Mouse (Mus musculus): ENCODE measurements at regions not wholly inside any gene's neighbourhood (a gene's known extent, or its start where the extent isn't known, plus 50 kb on each side); places are given as distances from the start of the nearest gene placed in this dataset.

DNA sequence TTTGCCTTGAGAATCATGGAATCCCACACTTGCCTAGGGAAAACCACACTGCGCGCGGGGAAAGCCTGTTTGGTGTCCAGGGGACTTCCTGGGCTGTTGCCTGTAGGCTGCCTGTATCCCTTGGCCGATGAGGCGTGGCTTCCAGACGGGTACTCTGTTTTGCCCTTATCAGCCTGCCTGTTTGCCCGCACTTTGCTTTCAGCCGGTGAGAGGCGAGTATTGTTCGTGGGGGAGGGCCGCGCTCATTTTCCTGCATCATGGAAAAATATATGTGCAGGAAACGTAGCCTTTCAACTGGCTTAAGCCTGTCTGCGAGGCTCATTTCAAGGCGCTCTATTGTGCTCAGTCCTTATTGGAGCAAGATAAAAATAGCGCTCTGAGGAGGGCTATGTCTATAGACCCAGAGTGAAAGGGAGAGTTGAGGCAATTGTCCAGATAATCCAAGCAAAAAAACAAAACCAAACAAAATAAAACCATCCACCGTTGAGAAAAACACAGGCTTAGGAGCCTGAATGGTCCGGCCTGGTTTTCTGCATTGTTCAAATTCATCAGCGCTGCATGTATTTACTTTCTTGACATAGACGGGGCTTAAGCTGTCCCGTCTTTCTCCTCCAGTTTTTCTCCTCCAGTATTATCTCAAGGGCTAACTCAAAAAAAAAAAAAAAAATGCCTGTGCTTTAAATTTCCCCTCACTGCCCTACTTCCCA lies 67.9 kb downstream of the Klf5 start:
- no peak for DNase-seq

DNA sequence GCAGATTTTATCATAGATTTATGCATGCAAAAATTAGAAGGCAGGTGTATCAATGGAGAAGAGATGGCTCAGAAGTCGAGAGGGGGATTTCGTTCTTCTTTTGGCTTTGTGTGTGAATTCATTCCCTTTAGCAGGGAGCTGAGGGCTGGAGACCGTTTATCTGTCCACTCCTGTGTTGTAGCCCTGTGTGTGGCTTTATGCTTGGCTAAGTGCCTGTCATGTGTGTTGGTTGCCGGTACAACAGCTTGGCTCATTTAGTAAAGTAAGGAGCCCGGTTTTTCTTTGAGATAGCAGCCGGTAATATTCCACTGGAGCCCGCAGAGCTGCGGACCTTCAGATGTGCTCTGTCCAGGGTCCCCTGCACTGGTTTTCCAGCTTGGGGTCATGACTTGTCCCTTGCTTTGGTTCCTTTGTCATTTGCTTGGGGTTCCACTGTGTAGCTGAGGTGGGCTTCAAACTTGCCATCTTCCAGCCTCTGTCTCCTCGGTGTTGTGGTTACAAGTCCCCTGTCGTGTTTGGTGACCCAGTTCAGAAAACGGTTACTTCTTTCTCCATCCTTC lies 68.6 kb downstream of the Klf5 start:
- no peak for DNase-seq

DNA sequence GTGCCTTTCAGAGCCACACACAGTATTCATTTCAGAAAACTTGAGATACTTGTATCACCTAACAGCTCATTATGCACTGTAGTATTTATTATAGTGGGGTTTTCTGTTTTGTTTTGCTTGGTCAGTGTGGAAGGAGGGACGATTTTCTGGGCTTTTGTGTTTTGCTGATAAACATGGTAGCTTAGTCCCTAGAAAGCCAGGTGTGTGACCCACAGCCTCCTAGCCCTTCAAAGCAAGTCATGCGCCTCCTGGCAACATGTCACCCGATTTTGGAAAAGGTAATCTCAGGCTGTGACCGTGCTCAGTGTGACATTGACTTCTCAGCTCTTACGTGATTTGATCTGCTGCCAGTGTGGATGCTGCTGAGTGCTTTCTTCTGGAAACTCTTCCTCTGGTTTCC lies 70.9 kb downstream of the Klf5 start:
- no peak for DNase-seq

DNA sequence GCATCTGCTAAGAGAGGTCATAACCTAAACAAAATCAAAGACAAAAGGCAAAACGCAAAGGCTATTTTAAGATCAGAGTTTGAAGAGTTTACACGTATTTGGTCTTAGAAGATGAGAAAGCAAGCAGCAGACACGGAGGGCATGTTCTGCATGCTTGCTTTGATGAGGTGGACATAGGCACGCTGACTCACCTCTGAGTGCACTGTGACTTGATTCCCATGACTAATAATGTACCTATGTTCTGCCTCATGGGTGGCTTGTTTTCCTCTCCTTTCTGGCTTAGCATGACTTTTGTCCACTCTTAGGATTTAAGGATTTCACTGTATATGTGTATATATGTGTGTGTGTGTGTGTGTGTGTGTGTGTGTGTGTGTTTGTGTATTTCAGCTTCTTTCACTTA lies 75.2 kb downstream of the Klf5 start:
- no peak for DNase-seq

DNA sequence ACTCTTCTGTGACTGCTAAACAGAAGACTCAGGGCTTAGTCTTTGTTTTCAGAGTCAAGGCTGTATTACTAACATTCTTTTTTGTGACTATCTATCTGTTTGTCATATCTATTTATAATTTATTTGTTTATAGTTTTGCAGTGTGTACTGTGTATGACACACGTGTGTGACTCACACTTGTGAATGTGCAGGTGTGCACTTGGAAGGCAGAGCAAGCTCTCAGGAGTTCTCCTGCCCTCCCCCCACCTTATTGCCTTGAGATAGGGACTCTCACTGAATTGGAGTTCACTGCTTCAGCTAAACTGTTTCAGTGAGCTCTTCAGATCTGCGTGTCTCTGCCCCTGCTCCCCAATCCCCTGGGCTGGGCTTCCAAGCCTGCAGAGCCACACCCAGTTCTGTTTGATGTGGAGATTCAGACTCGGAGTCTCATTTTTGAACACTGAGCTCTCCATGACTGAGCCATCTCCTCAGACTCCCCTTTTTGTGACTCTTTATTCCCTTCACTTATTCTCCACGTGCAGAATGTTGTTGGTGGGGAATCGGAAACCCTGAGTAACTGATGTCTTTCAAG lies 76.6 kb downstream of the Klf5 start:
- DNase-seq, result no peak

DNA sequence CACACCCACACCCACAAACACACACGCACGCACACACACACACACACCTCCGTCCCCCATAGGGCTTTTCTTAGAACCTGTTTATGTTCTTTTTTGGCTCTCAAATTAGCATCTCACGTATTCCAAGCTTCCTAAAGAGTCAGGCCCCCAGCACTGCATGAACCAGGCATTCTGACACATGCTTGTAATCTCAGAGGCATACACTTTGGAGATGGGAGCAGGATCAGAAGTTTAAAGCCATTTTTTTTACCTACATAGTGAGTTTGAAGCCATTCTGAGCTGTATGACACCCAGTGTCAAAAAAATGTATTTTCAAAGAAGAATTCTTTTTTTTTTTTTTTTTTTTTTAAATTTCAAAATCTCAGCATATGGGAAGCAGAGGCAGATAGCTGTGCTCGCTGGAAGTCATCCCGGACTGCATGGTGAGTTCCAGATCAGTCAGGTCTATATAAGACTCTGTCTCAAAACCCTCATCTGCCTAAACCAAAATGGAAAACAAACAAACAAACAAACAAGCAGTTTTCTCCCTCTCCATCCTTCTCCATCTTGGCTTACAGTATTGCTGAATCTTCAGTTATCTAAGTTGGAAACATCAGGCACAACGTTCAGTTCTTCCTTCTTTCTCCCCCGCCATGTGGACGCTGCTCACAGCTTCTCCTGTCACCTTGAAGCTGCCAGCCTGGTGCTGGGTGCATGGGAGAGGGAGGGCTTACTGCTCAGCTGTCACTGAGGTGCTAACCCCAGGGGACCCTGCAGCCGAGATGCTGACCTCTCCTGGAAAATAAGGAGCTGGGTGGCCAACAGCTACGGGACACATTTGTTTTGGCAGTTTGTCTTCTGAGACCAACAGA lies 78.4 kb downstream of the Klf5 start:
- DNase-seq, result no peak

DNA sequence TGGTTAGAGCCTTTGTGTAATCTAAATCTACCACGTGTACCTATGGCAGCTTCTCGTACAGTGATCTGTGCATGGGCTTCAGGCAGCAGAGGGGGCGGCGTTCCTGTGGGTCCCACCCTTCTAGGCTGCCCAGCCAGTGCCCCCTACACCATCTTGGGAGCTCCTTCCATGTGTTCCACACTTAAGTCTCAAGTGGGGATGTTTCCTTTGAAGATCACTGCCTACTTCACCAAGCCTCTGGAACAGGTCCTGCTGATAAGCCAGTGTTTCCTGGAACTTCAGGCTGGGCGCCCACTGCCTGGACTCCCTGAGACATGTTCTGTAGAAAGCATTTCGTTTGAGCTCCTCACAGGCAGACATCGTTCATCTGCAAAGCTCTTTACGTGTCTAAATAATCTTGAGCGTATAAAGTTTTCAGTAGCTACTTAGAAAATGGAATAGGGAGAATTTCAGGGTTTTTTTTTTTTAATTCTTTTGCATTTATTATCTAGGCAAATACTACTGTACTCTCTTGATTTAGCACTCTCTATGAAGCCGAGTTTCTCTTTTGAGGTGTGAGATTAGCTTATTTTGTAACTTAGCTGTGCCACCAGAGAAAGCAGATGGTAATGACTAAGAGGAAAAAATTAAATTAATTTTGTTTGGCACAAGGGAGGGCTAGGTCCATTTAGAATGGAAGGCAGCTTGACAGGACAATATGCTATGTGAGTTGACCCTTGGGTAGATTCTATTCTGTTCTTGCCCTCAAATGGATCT lies 82.9 kb downstream of the Klf5 start:
- DNase-seq, result no peak

DNA sequence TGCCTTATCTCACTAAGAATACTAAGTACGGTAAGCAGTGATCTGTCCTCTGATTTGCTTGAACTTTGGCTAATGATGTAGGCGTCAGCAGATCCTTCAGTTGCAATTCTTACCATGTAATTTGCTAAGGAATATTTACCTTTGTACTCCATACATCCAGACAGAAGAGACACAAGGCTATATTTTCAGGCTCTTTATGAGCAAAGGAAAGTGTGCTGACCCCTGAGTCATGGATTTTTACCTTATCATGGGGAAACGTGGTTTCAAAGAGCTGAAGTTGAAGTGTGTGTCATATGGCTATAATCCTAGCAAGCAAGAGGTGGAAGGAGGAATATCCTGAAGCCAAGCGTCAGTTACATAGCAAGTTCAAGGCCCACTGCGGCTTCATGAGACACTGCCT lies 83.6 kb downstream of the Klf5 start:
- no peak for DNase-seq

DNA sequence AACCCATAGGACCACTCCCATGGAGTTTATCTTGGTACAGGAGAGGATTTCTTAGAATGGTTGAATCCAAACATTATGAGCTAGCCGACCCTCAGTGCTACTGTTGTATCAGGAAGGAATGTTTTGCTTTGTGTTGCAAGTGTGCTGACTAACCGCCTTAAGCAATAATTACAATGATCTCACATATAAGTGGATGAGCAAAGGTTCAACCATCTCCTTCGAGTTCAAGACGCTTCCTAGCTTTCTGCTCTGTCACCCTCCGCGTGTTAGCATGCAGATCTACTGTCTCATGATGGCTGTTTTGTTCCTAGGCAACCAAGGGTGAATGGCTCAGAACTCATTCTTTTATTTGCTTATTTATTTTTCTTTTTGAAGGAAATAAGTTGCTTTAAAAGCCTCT lies 84.7 kb downstream of the Klf5 start:
- DNase-seq, result no peak

DNA sequence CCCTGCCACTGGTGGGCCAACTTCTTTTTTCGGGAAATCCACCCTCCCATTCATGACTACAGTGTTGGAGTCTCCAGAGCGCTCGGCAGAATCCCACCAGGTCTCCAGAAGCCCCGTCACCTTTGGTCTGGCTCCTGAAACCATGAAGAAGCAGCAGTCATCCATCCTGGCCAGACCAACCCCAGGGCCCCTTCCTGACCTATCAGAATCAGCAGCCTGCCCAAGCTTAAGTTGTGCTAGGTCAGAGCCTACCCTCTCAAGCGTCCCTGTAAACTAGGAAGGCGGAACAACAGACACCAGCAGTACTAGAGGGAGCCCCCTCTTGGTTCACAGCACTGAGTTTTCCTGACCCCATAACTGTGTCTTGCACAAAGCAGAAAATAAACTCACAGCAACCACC lies 89.1 kb downstream of the Klf5 start:
- DNase-seq, result no peak

DNA sequence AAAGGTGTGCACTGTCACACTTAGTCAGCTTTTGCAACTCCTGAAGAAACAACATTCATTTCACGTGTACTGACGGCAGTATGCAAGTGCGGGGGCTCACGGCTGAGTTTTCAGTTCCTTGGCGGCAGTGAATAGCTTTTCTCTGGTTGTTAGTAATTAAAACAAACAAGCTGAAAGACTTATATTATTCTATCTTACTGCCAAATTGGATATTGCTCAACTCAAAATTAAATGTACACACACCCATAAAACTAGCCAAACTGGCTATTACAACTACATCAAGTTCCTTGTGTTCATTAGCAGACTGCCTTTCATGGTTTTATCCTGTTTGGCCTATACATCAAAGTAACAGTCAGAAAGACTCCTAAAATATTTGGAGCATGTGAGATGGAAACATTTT lies 90.8 kb downstream of the Klf5 start:
- no peak for DNase-seq

DNA sequence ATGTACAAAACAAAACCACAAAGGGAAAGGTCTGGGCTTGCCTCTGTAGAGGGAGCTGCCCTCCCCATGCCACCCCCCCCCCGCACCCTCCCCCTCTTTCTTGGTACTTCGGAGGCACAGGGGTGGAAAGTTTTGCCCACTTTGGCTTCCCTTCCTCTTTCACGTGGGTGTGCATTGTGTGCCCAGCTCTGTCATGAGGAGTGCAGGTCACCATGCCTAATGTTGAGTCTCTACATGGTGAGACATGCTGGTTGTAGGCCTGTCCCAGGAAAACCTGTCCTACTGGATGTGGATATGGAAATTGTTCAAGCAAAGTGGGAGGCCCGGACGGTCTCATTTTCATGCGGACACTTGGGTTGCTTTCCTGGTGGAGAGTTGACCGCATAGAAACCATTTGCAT lies 93.2 kb downstream of the Klf5 start:
- DNase-seq, result no peak

DNA sequence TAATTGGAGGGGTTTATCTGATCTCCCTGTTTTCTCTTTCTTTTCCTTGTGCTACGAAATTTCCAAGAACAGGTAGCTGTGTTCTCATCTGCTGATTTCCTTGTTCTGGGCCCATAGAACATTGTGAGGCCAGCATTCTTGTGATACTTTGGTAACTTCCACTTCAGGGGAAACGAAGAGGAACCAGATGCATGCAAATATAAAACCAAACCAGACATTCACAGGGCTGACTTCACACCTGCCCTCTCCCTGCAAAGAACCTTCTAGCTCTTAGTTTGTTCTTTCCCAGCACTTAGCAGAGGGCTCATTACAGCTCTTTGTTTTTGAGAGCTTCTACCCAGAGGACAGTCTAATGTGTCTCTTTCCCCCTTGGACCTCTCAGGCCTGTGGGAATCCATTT lies 94.3 kb downstream of the Klf5 start:
- no peak for DNase-seq

DNA sequence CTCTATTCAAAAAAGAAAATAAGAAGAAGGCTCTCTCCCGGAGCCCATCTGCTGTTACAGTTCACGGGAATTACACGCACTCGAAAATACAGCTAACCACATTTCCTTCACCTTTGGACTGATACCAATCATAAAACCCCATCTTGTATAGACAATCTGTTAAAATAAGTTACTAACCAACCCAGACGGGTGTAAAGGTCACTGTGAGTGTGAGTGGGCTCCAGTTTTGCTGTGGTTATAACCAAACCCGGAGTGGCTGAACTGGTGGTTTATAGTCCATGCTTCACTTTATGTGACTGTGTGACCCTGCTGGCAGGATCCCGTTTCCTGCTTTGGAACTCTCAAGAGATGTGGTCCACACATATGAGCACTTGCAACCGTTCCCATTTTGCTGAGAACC lies 95.1 kb downstream of the Klf5 start:
- no peak for DNase-seq

DNA sequence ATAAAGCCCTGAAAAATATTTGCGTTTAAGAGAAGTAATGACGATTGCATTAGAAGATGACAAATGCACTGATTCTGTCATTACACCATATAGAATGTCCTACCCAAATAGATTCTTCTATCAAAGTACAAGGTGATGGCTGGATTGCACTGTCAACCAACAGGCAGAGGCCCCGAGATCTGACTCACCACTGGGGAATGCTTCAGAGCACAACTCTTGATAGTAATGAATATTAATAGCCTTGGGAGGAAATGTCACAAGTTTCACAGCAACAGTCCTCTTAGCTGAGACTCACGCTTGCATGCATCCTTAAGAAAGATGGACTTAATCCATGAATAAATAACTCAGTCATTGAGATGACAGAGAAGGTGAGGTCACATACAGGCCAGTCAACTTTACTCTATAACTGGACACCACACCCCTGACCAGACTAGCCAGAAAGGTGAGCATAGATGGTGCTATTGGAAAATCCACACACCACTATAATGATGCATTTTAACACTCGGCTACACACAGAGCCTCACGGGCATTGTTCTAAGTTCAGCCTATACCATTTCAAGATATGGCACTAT lies 104.8 kb downstream of the Klf5 start:
- DNase-seq, result no peak

DNA sequence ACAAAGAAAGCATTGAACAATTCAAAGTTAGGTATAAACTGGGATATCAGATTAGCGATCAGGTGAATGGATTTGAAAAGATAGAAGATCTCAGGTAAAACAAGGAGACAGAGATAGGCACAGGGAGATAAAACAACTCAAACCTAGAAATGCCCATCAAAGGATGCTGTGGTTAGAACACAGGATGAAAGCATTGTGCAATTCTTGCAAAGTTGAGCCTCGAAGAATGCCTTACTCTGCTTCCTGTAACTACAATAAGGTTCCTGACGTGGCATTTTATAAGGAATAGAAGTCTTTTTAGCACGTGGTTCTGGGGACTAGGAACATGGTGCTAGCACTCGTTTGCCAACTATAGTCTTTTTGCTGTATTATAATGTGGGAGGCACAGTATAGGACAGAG lies 106.7 kb downstream of the Klf5 start:
- no peak for DNase-seq

DNA sequence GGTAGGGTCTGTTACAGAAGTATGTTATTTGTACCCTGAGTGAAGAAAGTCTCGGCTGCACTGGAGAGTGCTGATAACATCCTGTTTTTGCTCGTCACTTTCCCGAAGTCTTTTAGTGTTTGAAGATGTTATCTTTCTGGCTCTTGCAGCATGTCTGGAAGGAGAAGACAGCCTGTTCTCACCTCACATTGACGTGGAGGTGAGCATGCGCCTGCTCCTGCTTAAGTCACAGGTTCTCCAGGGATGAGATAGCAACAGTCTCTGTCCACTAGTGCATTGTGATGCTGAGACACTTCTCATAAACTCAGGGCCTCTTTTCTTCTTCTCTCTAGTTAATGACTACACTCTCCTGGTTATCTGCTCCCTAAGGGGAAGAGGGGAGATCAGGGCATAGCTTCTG lies 113.3 kb downstream of the Klf5 start:
- DNase-seq, result no peak

DNA sequence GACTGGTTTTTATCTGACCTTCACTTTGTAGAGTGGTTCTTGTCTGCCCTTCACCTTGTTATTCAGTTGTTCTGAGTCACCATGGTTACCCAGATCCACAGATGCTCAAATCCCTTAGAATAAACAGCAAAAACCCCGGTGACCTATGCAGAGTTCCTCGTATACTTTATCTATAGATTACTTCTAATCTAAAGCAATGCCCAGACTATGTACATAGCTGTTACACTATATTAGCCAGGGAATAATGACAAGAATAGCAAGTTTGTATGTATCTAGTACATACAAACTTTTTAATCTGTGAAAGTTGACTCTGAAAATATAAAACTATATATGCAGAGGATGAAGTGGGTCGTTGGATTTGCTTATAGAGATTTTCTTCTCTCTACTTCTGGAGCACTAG lies 117.7 kb downstream of the Klf5 start:
- no peak for DNase-seq

DNA sequence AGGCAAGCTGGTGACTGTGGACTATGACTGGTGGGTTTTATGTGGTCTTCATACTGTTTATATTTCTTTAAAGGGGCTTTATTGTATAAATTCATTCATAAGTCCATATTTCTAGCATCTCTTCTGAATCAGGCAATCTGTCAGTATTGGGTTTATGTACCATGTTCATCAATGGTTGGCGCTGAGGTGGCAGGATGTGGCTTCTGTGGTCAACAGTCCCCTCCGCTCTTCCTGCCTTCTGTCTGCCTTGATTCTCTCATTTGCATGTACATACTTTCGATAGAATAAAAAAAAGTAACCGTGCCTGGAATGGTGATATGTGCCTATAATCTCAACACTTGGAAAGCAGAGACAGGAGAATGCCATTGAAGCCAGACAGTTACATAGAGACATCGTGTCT lies 120.5 kb downstream of the Klf5 start:
- no peak for DNase-seq

DNA sequence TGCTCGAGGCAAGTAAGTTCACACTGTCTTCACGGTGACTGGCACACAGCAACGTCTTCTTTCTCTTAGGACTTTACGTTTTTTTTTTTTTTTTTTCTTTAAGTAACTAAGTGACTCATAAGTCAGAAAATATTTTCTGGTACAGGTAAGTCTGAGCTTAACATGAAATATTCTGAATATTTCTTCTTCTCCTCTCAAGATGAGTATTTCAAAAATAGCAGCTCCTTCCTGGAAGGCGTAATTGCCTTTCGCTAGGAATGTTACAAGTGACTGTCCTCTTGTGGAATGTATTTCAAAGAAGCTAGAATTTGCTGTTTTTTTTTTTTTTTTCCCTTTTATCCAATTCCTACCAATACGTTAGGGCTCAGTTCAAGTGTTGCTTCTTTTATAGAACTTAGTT lies 124.8 kb downstream of the Klf5 start:
- no peak for DNase-seq

DNA sequence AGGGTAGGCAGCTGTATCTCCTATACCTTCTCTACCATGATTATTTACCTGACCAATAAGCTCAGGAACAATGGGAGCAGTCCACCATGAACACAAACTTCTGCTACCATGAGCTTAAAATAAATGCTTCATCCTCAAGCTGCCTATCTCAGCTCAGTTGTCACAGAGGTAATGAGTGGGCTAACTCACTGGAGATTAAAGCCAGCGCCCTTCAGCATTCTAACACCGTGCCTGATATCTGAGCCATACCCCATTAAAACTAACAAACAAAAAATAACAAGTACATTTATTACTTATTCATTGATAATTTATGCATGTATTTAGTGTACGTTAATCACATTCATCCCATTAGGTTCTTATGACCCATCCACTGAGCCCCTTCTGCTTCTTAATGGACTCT lies 128.6 kb downstream of the Klf5 start:
- no peak for DNase-seq

DNA sequence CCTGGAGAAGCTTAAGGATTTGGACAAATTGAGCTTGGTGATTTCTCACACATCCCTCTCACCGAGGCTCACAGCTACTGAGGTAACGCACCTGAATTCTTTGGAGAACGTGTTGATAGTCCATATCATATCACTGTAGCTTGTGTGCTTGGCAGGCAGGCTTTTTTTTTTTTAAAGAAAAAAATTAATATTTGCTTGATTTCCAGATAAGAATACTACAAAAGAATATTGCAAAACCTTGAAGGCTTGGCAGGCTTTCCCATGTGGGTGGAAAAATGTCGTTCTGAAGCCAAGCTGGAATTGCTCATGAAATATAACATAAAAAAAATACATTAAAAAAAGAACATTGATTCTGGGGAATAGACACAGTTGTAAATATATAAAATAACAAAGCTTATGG lies 131.8 kb downstream of the Klf5 start:
- DNase-seq, result no peak

DNA sequence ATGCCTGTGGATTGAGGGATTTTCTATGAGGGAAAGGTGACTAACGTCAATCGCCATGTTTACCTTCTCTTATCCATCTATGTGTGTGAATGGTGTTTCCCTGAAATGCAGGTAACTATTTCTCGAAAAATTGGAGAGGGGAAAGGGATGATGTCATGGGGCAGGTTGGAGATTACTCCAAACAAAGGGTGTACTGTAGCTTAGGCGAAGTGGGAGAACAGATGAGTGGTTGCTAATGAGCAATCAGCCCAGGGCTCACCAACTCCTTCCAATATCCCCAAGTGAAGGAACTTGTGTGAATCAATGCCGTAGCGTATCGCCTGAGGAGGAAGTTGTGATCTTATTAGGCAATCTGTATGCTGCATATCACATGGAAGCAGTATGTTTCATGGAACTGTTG lies 133.2 kb downstream of the Klf5 start:
- DNase-seq, result no peak

Data from cerebellum, adult 9-10 months (tissue).